Mouse (Mus musculus): ENCODE measurements around the gene Chtf18.
A peak's percentile ranks its signal among the peaks of the same experiment; 100 is the strongest.
"Not testable (repeated sequence)": the region's sequence is repeated elsewhere in the genome, so short reads cannot be mapped to it uniquely, and the experiment has no call there.

Chtf18 gene

DNA sequence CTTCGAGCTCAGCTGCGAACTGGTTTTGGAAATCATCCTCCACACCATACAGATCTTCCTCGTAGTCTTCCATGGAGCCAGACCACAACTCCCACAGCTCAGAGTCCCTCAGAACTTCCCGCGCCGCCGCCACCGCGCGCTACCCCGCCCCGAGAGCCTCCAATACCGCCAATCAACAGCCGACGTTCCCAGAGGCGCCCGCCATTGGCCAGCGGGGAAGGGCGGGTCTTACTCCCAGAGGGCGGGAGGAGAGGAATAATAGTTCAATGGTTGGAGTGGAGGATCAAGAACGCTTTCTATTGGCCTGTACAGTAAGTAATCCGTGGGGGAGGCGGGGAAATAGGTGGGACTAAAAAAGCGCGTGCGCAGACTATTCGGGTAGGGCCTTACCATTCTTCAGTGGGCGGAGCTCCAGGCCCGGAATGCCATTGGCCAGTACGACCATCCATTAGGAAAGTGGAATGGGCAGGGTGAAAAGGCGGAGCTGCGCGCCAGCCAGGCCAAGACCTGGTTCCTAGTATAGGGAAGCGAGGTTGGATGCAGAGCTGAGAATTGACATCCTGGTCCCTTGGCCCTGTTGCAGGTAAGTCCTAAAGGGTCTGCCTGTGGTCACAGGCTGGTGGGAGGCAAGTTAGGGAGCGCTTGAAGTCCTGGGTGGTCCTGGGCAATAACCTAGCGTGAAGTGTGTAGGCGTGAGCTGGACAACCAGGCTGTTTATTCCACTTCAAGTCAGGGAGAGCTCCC, at the start of gene Chtf18, which contains the start of gene Rpusd1:
Chtf18 (minus strand) TSS at position 155 of the 744 bp plus-strand sequence.
Rpusd1 (plus strand) TSS at position 406 of the 744 bp plus-strand sequence.
- peak; percentile 100 for DNase-seq (ENCODE audit: low read depth)

DNA sequence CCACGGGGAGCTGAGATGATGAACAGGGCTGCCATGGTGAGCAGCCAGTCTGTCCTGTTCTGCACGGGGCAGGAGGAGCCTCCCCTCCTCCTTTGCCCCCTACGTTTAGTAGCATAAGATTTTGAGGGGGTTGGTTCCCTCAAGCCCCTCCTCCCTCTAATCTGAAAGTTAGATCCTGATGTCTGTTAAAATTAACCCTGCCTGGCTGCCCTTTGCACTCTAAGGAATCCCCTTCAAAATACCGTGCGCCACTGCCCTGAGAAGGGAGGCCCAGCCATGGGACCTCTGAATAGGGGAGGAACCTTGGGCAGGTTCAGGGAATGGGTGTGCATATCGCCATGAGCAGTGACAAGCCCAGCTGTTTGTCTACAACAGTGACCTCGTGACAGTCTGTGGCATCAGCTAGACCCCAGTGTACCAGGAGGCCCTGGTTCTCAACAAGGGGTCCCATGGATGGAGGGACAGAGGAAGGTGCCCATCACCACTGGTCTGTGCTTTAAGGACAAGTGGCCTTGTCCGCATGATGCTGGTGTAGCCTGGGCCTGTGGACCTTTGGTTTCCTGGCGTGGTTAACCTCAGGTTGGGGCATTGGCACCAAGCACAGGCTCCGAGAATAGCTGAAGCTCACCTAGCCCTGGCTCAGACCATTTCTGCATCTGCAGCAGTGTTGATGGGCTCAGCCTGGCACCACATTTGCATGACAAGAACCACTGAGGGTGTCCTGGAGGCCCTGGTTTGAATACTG, 48.3 kb upstream of the Chtf18 start:
- no peak for DNase-seq (ENCODE audit: low read depth)

DNA sequence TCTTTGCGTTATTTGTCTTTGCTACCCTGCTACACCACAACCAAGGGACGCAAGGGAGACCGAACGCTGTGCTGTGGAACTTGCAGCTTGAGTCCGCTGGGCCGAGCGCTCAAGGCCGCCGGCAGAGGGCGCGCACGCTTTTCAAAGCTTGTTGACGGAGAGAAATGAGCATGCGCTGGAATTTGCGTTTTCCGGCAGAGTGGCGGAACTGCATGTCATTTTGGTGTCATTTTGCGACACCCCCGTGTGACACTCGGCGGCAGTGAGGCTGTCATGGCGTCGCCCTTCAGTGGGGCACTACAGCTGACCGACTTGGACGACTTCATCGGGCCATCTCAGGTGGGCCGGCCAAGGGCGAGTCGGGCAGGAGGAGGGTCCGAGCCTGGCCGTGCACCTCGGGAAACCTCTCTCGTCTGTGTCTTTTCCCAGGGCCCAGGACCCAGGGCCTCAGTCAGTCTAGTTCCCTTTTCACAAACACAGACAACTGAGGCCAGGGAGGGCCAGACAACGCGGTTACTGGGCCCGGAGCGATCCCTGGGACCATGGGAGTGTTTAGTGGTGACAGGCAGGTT, 46.4 kb upstream of the Chtf18 start, which contains the start of gene Narfl:
Narfl (plus strand) TSS at position 228 of the 572 bp plus-strand sequence.
- peak; percentile 100 for DNase-seq (ENCODE audit: low read depth)

DNA sequence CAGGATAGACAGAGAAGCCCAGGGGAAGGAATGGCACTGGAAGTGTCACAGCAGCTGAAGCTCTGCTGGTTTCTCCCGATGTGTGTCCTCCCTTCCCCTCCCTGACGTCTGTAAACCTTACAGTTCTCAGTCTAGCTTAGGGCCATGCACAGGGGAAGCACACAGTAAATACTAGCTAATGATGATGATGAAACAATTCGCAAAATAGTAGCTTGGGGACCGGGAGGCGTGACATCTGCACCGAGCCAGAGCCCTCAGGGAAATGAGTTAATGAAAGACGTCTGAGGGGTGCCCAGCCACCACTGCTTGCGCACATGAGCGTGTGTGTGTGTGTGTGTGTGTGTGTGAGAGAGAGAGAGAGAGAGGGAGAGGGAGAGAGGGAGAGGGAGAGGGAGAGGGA, 42.1 kb upstream of the Chtf18 start:
- DNase-seq (ENCODE audit: low read depth) = no peak

DNA sequence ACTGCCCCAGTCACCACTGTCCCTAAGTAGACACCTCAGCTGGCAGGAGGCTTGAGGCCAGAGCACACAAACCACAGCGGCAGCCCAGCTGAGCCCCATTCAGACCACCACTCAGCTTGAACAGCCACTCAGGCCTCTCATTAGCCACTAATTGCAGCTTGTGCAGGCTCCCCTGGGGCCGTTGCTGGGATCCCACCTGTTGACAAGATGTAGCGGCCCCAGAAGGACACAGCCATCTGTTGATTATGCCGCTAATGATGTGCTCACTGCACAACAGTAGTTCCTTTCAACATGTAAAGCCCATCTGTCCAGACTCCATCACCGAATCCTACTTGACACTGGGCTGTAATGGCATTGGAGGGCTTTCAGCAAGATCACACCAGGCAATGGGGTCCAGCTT, 38.7 kb upstream of the Chtf18 start:
- DNase-seq (ENCODE audit: low read depth) = no peak

DNA sequence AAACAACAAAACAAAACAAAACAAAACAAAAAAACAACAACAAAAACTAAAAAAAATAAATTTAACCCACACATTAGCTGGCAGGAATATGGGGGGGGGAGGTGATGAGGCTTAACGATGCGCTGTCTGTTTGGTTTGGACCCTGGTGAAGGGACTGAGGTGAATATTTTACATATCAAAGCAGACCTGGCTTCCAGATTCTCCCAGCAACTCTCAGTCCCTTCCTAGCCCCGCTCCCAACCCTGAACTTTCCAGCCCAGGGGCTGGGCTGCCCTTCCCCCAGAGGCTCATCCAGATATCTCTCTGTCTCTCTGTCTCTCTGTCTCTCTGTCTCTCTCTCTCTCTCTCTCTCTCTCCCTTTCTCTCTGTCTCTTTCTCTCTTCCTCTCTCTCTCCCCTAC, 35.4 kb upstream of the Chtf18 start:
- DNase-seq (ENCODE audit: low read depth) = no peak

DNA sequence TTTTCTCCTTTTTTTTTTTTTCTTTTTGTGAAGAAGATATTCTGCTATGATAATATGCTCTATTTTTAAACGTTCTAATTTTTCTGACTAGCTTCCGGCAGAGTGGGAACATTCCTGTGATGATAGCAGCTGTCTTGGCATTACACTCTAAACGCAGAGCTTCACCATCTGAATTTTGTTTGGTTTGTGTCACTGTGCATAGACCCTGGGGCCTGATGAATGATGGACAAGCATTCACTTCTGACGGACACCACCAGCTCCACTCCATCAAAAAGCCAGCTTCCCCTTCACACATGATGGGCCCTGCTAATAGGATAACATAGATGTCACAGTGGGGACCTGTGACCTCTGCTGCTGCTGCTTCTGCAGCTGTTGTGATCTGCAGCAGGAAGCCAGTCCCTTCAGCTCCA, 34.3 kb upstream of the Chtf18 start:
- no peak for DNase-seq (ENCODE audit: low read depth)

DNA sequence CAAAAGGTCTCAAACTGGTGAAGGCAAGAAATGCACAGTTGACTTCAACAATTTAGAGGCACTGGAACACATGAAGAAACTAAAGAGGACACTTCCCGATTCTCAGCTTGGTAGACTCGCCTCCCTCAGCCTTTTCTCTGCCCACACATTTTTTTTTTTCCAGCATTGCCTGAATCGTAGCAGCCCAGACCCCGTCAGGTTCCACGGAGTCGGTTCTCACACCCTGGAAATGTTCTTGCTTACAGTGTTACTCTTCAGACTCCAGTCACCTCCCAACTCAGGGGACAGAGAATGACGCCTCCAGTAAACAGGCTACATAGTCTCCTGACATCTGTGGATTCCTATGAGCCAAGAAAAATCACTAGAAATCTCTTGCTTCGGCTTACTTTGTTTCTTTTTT, 32.9 kb upstream of the Chtf18 start:
- no peak for DNase-seq (ENCODE audit: low read depth)

DNA sequence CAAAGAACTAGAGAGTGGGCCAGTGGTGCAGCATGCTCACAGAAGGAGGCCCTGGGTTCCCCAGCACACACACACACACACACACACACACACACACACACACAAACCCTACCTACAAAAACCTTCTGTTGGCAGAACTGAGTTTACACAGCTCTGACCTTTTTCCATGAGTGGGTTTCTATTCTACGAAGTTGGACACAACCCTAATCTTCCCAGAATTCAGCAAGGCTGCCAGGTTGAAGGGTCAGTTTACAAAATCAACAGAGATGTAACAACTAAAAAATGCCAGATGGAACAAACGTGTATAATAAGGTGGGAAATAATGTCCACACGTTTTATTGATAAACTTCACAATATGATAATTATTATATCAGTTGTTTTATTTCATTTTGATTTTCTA, 30.5 kb upstream of the Chtf18 start:
- DNase-seq (ENCODE audit: low read depth) = peak; percentile 59

DNA sequence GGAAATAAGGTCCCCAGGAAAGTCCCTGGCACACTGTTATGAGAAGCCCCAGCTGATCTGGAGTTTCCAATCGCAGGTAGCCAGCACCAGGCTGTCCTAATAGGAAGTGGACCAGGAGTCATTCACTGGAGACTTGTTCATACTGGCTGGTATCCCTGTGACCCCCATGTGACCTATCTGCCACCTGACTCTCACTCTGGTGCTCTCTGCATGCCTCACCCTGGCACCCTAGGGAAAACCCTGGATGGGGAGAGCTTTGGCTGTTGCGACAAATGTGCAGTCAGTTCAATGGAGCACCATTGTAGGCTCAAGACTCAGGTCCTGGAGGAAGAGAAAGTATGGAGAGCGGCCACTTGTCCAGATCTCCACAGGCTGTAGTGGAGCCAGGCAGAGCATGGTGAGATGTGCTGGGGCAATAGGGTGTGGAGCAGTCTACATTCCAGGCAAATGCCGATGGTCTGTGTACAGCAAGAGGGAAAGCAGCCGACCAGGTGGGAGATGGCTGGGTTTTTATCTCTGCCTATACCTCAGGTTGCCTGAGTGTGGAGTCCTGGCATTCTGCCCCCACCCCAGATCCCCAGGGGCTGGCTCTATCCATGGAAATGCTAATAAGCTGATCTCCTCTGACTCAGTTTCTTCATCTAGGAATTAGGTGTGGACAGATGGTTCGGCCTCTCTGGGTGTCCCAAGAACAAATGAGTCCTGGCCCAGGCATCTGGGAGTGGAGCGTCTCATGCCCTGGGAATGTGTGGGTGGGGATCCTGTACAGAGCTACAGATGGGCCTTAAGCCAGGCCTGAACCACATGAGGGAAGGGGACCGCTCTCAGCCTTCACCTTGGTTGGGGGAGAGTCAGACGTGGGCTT, 29.4 kb upstream of the Chtf18 start:
- peak; percentile 88 for DNase-seq (ENCODE audit: low read depth)

DNA sequence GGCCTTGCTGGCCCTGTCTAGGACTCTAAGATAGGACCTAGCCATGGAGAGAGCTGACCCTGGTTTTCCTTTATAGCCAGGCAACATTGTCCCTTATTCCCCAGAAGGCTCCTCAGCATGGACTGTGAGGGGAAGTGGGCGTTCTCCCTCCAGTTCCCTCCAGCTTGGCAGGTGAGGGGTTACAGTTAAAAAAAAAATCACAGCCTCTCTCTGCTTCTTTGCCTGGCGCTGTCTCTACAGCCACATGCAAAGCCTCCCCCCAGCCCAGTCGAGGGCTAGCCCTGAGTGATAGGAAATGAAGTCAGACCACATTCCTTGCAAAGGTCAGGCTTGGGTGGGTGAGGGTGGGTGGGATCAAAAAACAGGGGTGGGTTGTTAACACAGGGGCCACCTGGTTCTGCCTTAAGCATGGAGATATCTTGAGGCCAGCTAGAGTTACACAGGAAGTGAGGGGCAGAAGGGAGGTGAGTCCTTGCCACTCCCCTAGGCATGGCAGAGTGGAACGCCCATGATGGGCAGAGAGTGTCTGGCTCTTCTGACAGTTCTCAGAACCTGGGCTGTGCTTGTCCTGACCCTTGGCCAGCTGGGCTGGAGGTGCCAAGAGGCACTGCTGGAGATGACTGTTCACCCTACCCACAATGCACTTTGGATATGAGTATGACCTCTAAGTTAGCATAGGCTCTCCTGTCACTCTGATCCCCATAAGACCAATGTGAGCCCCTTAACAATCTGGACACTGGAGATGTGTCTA, 28.6 kb upstream of the Chtf18 start:
- DNase-seq (ENCODE audit: low read depth) = no peak

DNA sequence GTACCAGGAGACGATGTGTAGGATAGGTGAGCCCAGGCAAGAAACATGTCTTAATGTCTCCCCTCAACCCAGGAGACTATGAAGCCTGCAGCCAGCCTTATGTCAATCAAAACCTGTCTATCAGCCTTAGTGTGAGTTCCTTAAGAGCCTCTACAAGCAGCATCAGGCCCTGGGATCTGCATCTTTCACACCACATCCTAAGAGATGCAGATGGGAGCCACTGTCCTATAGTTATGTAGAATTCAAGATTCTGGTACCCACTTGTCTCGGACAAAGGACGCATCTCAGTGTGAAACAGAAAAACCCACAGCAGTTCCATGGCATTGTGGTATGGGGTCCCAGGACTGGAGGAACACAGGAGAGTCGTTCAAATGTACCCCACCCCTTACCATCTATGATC, 27.9 kb upstream of the Chtf18 start:
- DNase-seq (ENCODE audit: low read depth) = no peak

DNA sequence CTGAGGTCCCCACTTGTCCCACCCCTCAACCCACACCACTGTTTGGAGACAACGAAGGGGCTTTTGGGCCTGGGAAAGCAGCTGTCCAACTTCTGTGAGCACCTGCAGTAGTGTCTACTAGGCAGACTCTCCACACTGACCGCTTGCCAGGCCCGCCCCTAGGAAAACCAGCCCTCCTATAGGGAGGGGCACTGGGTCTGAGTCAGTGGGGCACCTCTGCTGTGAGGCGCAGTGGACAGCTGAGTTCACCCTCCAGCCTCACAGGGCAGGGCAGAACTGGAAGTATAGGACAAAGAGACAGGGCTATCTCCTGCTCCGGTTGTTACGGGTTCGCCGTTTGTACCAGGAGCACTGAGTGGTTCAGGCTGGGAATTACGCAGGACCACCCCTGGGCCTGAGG, 27.0 kb upstream of the Chtf18 start, which contains the start of gene Msln:
Msln (minus strand) TSS at position 138 of the 400 bp plus-strand sequence.
- peak; percentile 52 for DNase-seq (ENCODE audit: low read depth)

DNA sequence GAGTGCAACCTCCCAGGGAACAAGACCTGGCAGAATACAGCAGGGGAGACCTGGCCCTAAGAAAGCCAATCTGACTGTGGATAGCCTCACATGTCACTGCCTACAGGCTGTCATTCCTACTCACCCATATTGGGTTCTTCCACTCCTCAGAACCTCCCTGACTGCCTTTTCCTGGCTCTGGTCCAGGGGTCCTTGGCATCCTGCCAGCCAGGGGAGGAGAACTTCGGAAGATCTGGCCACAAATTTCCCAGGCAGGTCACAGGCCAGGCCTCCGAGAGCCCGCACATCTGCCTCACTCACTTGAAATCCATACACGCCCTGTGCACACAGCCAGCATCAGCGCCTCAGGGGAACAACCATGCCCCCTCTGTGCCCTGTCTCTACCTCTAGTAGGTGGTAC, 24.2 kb upstream of the Chtf18 start:
- peak; percentile 90 for DNase-seq (ENCODE audit: low read depth)

DNA sequence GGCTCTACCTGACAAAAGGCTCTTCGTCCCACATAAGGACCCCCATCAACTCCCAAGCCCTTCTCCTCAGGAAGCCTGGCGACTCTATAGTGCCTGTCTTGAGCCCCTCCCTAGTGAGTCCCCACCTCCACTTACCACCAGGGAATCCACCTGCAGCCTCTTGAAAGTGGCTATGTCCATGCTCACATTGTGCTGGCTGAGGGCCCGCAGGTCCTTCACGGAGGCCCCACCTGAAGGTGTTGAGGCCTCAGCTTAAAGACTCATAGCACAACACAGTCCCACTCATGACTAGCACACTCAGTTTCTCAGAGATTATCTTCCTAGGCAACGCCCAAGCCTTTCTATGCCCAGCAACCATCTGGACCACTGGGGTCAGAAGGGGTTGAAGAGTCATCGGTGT, 22.1 kb upstream of the Chtf18 start:
- no peak for DNase-seq (ENCODE audit: low read depth)

DNA sequence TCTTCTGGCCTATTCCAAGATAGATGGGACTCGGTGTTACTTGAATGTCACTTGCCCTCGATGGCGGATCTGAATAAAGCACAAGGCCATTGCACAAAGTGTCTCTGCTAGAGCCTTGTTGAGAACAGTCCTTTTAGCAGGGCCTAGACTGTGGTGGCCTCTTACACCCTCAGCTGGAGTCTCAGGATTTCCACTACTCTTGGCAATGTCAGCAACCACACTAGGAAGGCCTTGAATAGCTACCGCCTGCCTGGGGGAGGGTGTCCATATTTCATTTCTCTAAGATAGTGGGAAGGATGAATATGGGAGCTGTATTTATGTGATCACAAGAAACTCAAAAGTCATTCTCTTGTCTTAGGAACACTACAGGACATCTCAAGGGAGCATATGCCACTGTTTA, 21.0 kb upstream of the Chtf18 start:
- no peak for DNase-seq (ENCODE audit: low read depth)

DNA sequence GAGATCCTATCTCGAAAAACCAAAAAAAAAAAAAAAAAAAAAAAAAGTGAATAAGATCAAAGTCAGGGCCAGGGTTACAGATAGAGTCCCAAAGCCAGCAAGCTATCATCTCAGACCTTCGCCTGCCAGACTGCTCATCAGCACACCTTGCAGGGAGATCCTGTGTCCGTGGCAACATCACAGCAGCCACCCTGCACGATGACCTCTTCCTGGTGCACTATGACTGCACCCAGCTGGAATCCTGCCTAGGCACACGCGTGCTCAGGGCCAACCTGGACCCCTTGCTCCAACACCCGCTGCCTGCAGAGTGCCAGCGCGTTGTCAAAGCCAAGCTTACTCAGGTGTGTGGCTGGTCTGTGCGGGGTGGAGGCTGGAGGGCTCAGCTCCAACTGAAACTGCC, 17.1 kb upstream of the Chtf18 start:
- DNase-seq (ENCODE audit: low read depth) = no peak

DNA sequence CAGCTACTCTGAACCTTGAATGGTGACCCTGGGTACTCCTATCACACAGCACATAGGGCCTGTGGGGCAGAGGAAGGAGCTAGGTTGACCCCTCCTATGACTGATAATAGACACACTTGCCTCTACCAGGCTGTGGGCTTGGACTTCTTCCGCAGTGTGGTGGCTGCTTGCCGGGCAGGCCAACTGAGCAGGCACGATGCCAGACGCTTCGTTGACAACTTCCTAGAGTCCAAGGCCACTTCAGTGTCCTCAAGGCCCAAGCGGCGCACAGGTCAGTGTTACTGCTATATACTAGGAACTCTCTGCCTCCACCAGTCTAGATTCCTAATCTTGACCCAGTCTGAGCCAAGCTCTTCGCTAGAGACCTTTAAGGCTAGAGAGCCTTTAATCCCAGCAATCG, 16.6 kb upstream of the Chtf18 start:
- DNase-seq (ENCODE audit: low read depth) = no peak

DNA sequence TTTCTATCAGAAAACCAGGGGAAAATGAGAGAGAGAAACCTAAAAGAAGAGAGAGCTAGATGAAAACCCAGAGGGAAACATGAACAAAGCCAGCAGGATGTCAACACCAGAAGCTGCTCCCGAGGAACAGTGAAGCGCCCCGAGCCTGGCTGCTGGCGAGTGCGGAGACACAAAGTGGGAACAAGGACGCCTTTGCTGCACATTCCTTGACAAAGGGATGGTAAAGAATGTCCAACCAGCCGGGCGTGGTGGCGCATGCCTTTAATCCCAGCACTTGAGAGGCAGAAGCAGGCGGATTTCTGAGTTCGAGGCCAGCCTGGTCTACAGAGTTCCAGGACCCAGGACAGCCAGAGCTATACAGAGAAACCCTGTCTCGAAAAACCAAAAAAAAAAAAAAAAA, 14.3 kb upstream of the Chtf18 start:
- not testable (repeated sequence) for DNase-seq (ENCODE audit: low read depth)

DNA sequence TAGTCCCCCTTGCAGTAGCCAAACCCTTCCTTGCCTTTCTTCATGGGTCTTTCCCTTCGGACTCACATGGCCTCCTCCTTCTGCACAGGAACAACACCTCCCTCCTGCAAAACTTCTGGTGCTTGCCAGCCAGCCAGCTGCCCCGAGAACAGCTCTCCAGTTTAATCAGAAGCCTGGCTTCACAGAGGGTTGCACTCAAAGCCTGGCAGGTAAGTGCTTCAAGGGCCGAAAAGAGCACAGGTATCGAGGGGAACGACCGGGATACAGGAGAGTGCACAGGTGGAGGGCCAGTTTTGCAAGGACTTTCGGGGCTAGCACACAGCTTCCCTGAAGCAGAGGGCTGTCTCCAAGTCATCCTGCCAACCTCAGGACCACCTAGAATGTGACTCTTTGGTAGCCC, 11.6 kb upstream of the Chtf18 start:
- DNase-seq (ENCODE audit: low read depth) = no peak

DNA sequence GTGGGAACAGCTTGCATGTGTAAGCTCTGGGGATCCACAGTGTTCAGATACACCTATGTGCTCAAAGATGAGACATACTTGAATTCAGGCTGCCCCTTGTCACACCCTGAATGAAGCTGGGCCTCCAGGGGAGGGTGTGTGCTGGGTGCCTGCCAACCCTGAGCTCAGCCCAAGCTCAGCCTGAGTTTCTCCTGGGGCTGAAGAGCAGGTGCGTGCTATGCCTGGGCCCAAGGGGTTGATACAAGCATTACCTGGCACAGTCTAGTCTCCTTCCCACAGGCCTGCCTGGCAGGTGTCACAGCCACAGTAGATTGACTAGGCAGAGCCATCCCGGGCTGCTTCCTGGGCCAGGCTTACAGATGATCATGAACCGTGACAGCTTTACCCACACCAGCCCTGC, 8.5 kb upstream of the Chtf18 start, which contains the start of gene Mslnl:
Mslnl (plus strand) TSS at position 298 of the 400 bp plus-strand sequence.
- DNase-seq (ENCODE audit: low read depth) = peak; percentile 38
